Mouse (Mus musculus) gastrocnemius, postnatal 4 days (tissue): ENCODE measurements around the gene Gabpb2. TPM values are rescaled to one million over a fixed set of nuclear protein-coding genes. Genes with fewer than 3 reads are reported as not detected.

Experiments used
- microRNA-seq: library from miRNA; unstranded; fragments of <30 nt; microRNA quantifications from one replicate; pipeline ENCODE4 v1.2.0, GENCODE M21; 2021
- total RNA-seq, 2 experiments: library from RNA; stranded (reverse); gene quantifications; 2 replicates each; pipeline ENCODE4 v1.2.3; 2021

Gabpb2 gene
- total RNA-seq, 2 experiments from 2014 or later, result 18.0 to 18.8 TPM

Small RNA genes within 50 kb of the gene (microRNA-seq; reads per million reads assigned to microRNA genes)
- gene Mir8099-1, result not detected

Other genes starting within 250 kb of the Gabpb2 start
- gene Pi4kb, start 243.2 kb downstream of the Gabpb2 start, total RNA-seq, result 10 to 100 TPM; 47.5 to 49.3 TPM
- 10 to 100 TPM; 29.6 to 34.7 TPM for gene Zfp687, start 202.5 kb downstream of the Gabpb2 start, total RNA-seq
- 100 to 1,000 TPM; 175 to 200 TPM for gene Psmd4, start 175.3 kb downstream of the Gabpb2 start, total RNA-seq
- gene Pip5k1a, start 111.0 kb downstream of the Gabpb2 start, total RNA-seq, result 10 to 100 TPM; 22.7 to 26.2 TPM
- gene Vps72, start 106.9 kb downstream of the Gabpb2 start, total RNA-seq, result 10 to 100 TPM; 62.3 to 71.2 TPM
- gene Tmod4, start 93.4 kb downstream of the Gabpb2 start, total RNA-seq, result 100 to 1,000 TPM; 250 to 275 TPM
- 10 to 100 TPM; 48.8 to 51.2 TPM for gene Scnm1, start 83.9 kb downstream of the Gabpb2 start, total RNA-seq
- 1 to 10 TPM; 6.8 to 7.0 TPM for gene Lysmd1, start 83.8 kb downstream of the Gabpb2 start, total RNA-seq
- 1 to 10 TPM; 2.8 to 3.7 TPM for gene Tnfaip8l2, start 75.6 kb downstream of the Gabpb2 start, total RNA-seq
- 100 to 1,000 TPM; 112 to 123 TPM for gene Sema6c, start 57.5 kb downstream of the Gabpb2 start, total RNA-seq
- gene Cdc42se1, start 10.8 kb upstream of the Gabpb2 start, total RNA-seq, result 10 to 100 TPM; 48.1 to 49.2 TPM
- 10 to 100 TPM; 30.9 to 34.4 TPM for gene Mllt11, start 14.3 kb upstream of the Gabpb2 start, total RNA-seq
- under 1 TPM in 1 of 2 experiments, not detected in 1; 0.18 TPM for gene Gm128, start 23.7 kb upstream of the Gabpb2 start, total RNA-seq
- under 1 TPM; 0.16 to 0.29 TPM for gene Bnipl, start 33.3 kb upstream of the Gabpb2 start, total RNA-seq
- 10 to 100 TPM; 22.8 to 26.8 TPM for gene Mindy1, start 63.4 kb upstream of the Gabpb2 start, total RNA-seq
- 10 to 100 TPM; 68.7 to 78.2 TPM for gene Prune1, start 64.2 kb upstream of the Gabpb2 start, total RNA-seq
- gene Anxa9, start 89.3 kb upstream of the Gabpb2 start, total RNA-seq, result 1 to 10 TPM in 1 of 2 experiments, under 1 TPM in 1; 0.57 to 1.1 TPM
- 10 to 100 TPM; 56.0 to 61.5 TPM for gene Cers2, start 96.9 kb upstream of the Gabpb2 start, total RNA-seq
- 10 to 100 TPM; 22.5 to 24.5 TPM for gene Setdb1, start 139.3 kb upstream of the Gabpb2 start, total RNA-seq
- gene 4930558C23Rik, start 184.9 kb upstream of the Gabpb2 start, total RNA-seq, result not detected
- 10 to 100 TPM; 59.6 to 72.8 TPM for gene Arnt, start 216.5 kb upstream of the Gabpb2 start, total RNA-seq